Mouse (Mus musculus) megakaryocyte, embryonic 14.5 days (primary cell): ENCODE measurements around the gene Svip.

Source experiments
- FLI1 ChIP-seq: IDR thresholded peaks from 2 replicates; pipeline ENCODE4 v1.6.1; 2012; ENCODE audit warnings: low read length, inconsistent platforms, mixed read lengths
- GATA1 ChIP-seq: IDR thresholded peaks from 3 replicates; pipeline ENCODE4 v1.6.1; 2012; ENCODE audit warnings: mixed read lengths, low read length, inconsistent platforms, borderline replicate concordance

- TF ChIP-seq GATA1: no peak
- no peak for TF ChIP-seq FLI1
Observed at GRCm38 (mm10) chr7:51955424-51956041, 50.3 kb downstream of the Svip start.
